Mouse (Mus musculus): ENCODE measurements around the gene Btn1a1.
A peak's percentile ranks its signal among the peaks of the same experiment; 100 is the strongest.

Gene Btn1a1

GRCm38 (mm10) chr13:23422351-23422750 lies 43.4 kb downstream of the Btn1a1 start:
- DNase-seq (ENCODE audit: low read depth): no peak

- DNase-seq (ENCODE audit: low read depth): peak; percentile 67
Observed at GRCm38 (mm10) chr13:23412630-23413521, 52.8 kb downstream of the Btn1a1 start.

GRCm38 (mm10) chr13:23412211-23412629 lies 53.5 kb downstream of the Btn1a1 start:
- DNase-seq (ENCODE audit: low read depth): no peak

GRCm38 (mm10) chr13:23411311-23412210 lies 54.1 kb downstream of the Btn1a1 start:
- no peak for DNase-seq (ENCODE audit: low read depth)

GRCm38 (mm10) chr13:23410632-23411031 lies 55.1 kb downstream of the Btn1a1 start:
- no peak for DNase-seq (ENCODE audit: low read depth)
